Mouse (Mus musculus) stomach, postnatal 0 days (tissue): ENCODE results near the gene Slc6a6. TPM values are rescaled to one million over a fixed set of nuclear protein-coding genes. Genes with fewer than 3 reads are reported as not detected.

Experiments used
- ATAC-seq: fragments of 200-750 bp; cut with Nextera tagmentation; 2 replicates; pipeline ENCODE4 v1.8.0; 2017; ENCODE audit not compliant: low FRiP score, low TSS enrichment
- DNase-seq: peaks from one replicate; pipeline ENCODE4 v3.0.0-alpha.2; 2016; ENCODE audit warnings: low spot score
- H3K27ac ChIP-seq: fragments of 300-500 bp; sonication (generic); replicated peaks from 2 replicates; pipeline ENCODE4 v1.5.1; 2014; ENCODE audit warnings: mild to moderate bottlenecking, control low read depth
- H3K27me3 ChIP-seq: fragments of 300-500 bp; sonication (generic); 2 replicates; pipeline ENCODE4 v1.6.1; 2014; ENCODE audit warnings: low read length; ENCODE audit not compliant: control insufficient read depth, insufficient read depth
- H3K36me3 ChIP-seq: fragments of 300-500 bp; sonication (generic); 2 replicates; pipeline ENCODE4 v1.6.1; 2014; ENCODE audit warnings: low read length, mixed read lengths; ENCODE audit not compliant: control insufficient read depth, insufficient read depth
- H3K4me1 ChIP-seq: fragments of 300-500 bp; sonication (generic); replicated peaks from 2 replicates; pipeline ENCODE4 v1.6.1; 2014; ENCODE audit warnings: antibody characterized with exemption; ENCODE audit not compliant: control insufficient read depth, insufficient read depth
- H3K4me2 ChIP-seq: fragments of 300-500 bp; sonication (generic); replicated peaks from 2 replicates; pipeline ENCODE4 v1.6.1; 2014; ENCODE audit warnings: low read depth, mild to moderate bottlenecking, control low read depth, moderate library complexity
- H3K4me3 ChIP-seq: fragments of 300-500 bp; sonication (generic); 2 replicates; pipeline ENCODE4 v1.5.1; 2014; ENCODE audit warnings: low read depth, low read length, control low read depth
- H3K9ac ChIP-seq: fragments of 300-500 bp; sonication (generic); 2 replicates; pipeline ENCODE4 v1.6.1; 2014; ENCODE audit warnings: mild to moderate bottlenecking, low read length, control low read depth, mixed read lengths
- H3K9me3 ChIP-seq: fragments of 300-500 bp; sonication (generic); 2 replicates; pipeline ENCODE4 v1.6.1; 2016; ENCODE audit warnings: low read length; ENCODE audit not compliant: control insufficient read depth
- CTCF ChIP-seq: IDR thresholded peaks from 2 replicates; pipeline ENCODE4 v1.5.1; 2016; ENCODE audit warnings: antibody characterized with exemption, low read depth, mild to moderate bottlenecking, moderate library complexity
- EP300 ChIP-seq: optimal IDR thresholded peaks from 2 replicates; pipeline ENCODE3; 2016; ENCODE audit warnings: antibody characterized with exemption
- WGBS: fragments of 180-500 bp; shearing (Covaris S2); extraction: QIAGEN DNeasy Blood & Tissue Kit; methylation state at CpG from one replicate; pipeline ENCODE4 v1.1.7; 2014; 5-methylcytosine and 5-hydroxymethylcytosine counted together
- polyA plus RNA-seq: library from polyadenylated mRNA; unstranded; fragments of >200 nt; fragmentation: Nextera tagmentation; extraction: Ambion mirVana; gene quantifications from 2 replicates; pipeline ENCODE4 v1.2.1, GENCODE M21; 2015

Slc6a6 gene
- polyA plus RNA-seq, 1 experiment from 2014 or later: 66.5 TPM

DNA sequence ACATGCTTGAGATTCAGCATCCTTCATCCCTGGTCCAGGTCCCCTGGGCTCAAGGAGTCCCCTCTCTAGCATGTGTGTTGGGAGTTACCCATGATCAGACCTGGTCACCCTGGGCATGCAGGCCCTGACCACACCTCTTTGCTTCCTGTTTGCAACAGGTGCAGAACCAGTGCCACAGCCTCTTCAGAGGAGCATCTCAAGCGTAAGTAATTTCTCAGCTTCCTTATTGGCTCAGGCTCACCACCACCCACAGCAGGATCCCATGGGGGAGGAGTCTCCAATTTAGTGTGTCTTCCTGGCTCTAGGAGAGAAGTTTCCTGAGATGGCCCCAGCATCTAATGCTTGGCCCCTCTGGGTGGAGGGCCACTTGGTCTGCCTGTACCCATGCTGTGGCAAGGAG, 15.0 kb downstream of the Slc6a6 start:
- H3K4me1 ChIP-seq: no peaks in the 10 kb centered on the region
- DNase-seq (no peak), ATAC-seq (peak; percentile 42)
- no peak overlapping the region for H3K4me3 ChIP-seq
- H3K9ac ChIP-seq: no peak overlapping the region
- WGBS: 63% methylated on average over 1 of the region's 1 CpGs
- no peak overlapping the region for H3K27ac ChIP-seq
- H3K27me3 ChIP-seq: no peaks in the 10 kb centered on the region
- H3K36me3 ChIP-seq: peaks cover 13% of the 10 kb centered on the region
- TF ChIP-seq CTCF (no peak), EP300 (no peak)
- H3K9me3 ChIP-seq: no peaks in the 10 kb centered on the region
- no peak overlapping the region for H3K4me2 ChIP-seq

DNA sequence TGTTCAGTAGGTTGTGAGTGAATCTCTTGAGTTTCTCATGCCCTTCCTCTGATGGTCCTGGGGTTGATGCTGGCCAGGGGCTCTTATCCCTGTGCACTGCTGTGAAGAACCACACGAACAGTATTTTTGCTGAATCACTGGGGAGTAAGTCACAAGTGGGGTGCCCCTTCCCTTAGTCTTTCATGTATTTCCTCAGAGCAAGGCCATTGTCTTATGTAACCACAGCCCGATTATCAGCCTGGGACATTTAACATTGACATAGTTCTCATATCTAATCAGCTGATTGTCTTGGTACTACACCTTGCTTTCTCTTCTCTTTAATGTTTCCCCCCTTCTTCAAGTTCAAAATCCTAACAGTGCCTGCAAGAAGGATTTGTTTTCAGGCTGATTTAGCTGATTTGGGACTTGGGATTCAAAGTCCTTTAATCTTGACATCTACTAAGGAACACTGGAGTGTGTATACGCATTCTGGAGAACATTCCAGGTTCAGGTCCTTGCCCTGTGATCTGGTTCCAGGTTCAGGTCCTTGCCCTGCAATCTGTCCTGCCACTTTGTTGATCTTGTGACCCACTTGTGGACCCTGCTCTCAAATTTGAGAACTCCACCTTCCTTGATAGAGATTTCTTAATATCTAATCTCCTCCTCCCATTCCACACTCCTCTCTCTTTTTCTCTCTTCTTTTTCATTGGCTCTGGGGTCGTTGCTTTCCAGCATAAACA, 15.8 kb downstream of the Slc6a6 start:
- 0 out of 2 replicates have a peak, but pooled peaks have one; percentile 25 for ATAC-seq
- TF ChIP-seq EP300 (no peak), CTCF (no peak)

DNA sequence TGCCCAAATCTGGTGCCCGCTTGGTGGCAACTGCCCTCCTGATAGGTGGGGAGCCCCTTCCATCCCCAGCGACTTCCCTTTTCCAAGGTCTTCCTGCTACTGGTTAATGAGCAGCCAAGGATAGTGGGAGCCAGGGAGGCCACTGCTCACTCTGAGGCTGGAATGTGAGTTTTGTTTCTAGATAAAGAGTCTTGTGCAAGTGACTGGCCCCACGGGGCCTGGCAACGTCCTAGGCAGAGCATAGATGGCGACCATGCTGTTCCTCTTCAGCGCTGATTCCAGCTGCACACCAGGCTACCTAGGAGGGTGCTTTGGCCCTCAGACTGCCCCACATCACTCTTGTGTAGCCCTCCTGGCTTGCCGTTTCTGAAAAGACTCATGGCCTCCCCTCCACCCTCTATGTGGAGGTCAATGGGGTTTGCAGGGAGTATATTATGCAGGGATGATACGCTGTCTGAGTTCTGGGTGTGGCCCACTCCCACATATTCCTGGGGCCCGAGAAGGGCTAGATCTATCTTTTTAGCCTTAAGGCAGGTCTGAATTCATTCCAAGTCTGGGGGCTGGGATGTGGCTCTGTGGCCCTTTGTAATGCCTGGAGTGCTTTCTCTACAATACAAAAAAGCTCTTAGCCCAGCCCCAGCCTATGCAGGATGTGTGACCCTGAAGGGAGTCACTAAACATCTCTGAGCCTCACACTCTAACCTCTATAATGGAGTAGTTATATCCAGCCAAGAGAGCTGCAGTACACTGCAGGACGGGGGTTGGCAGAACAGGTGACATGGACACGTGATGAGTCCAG, 17.2 kb downstream of the Slc6a6 start:
- Histone ChIP-seq H3K4me3 (no peak overlapping the region), H3K9me3 (no peaks in the 10 kb centered on the region), H3K4me1 (no peaks in the 10 kb centered on the region), H3K27me3 (no peaks in the 10 kb centered on the region), H3K36me3 (peaks cover 13% of the 10 kb centered on the region), H3K9ac (no peak overlapping the region), H3K27ac (no peak overlapping the region), H3K4me2 (no peak overlapping the region)
- TF ChIP-seq EP300 (no peak), CTCF (no peak)
- WGBS: 66% methylated on average over 11 of the region's 11 CpGs
- ATAC-seq (peak; percentile 12), DNase-seq (no peak)

More for the DNA sequence above, 15.8 kb downstream of the Slc6a6 start:
- Histone ChIP-seq H3K4me3 (no peak overlapping the region), H3K4me2 (no peak overlapping the region), H3K9ac (no peak overlapping the region), H3K27ac (no peak overlapping the region), H3K27me3 (no peaks in the 10 kb centered on the region), H3K36me3 (peaks cover 13% of the 10 kb centered on the region), H3K9me3 (no peaks in the 10 kb centered on the region), H3K4me1 (no peaks in the 10 kb centered on the region)
- no peak for DNase-seq
- WGBS: 64% methylated on average over 4 of the region's 4 CpGs

- Histone ChIP-seq H3K4me3 (no peak overlapping the region), H3K27ac (no peak overlapping the region), H3K9me3 (no peaks in the 10 kb centered on the region), H3K4me2 (no peak overlapping the region), H3K4me1 (no peaks in the 10 kb centered on the region), H3K36me3 (peaks cover 15% of the 10 kb centered on the region), H3K9ac (no peak overlapping the region), H3K27me3 (no peaks in the 10 kb centered on the region)
- no peak for ATAC-seq
- DNase-seq: no peak
- no peak for TF ChIP-seq EP300
- TF ChIP-seq CTCF: no peak
- WGBS: 90% methylated on average over 2 of the region's 2 CpGs
Observed at GRCm38 (mm10) chr6:91703459-91703858, 19.6 kb downstream of the Slc6a6 start.

DNA sequence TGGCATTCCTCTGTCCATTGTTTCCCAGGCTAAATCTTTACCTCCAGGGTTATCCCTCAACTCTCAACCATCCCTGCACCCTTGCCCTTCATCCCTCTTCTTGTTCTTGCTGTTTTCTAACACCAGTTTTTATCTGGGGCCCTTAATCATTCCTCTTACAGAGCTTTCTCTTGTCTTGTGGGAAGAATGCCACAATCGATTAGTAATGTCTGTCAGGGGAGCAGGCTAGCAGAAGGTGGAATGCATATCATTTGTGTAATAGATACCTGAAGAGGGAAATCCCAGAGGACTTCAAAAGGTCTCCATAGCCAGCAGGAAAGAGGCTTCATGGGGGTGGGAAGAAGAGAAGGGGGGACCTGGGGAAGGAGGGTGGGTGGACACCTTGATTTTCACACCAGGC, 20.6 kb downstream of the Slc6a6 start:
- no peak overlapping the region for H3K9ac ChIP-seq
- no peaks in the 10 kb centered on the region for H3K4me1 ChIP-seq
- ATAC-seq (no peak), DNase-seq (no peak)
- H3K4me2 ChIP-seq: no peak overlapping the region
- H3K9me3 ChIP-seq: no peaks in the 10 kb centered on the region
- WGBS: 87% methylated on average over 1 of the region's 1 CpGs
- H3K4me3 ChIP-seq: no peak overlapping the region
- H3K27me3 ChIP-seq: no peaks in the 10 kb centered on the region
- no peak overlapping the region for H3K27ac ChIP-seq
- H3K36me3 ChIP-seq: peaks cover 12% of the 10 kb centered on the region
- no peak for TF ChIP-seq EP300
- no peak for TF ChIP-seq CTCF

- peaks cover 12% of the 10 kb centered on the region; the same call in 1 of the 2 replicates for H3K36me3 ChIP-seq
- peak overlapping the region; percentile 45 for H3K27ac ChIP-seq
- H3K27me3 ChIP-seq: no peaks in the 10 kb centered on the region
- no peaks in the 10 kb centered on the region for H3K9me3 ChIP-seq
- no peak overlapping the region for H3K4me3 ChIP-seq
- H3K9ac ChIP-seq: no peak overlapping the region
- TF ChIP-seq CTCF (no peak), EP300 (no peak)
- peak; percentile 68 for DNase-seq
- H3K4me2 ChIP-seq: no peak overlapping the region
- no peaks in the 10 kb centered on the region for H3K4me1 ChIP-seq
- WGBS: 24% methylated on average over 4 of the region's 4 CpGs
- 0 out of 2 replicates have a peak, but pooled peaks have one; percentile 30 for ATAC-seq
Observed at GRCm38 (mm10) chr6:91705651-91706050, 21.8 kb downstream of the Slc6a6 start.
